26 mouse cellular contexts compared by ENCODE assay signal in genomic region chr6:149145143-149145542, GRCm38 (mm10). TPM values are rescaled to one million over a fixed set of nuclear protein-coding genes. Genes with fewer than 3 reads are reported as not detected.
A peak's percentile ranks its signal among the peaks of the same experiment; 100 is the strongest.
DNase-seq lines count a peak whose midpoint lies in the region; ATAC-seq and TF ChIP-seq lines count a peak whose summit lies in the region.
"Had no signal": no experiment of that assay in that cellular context is flagged by ENCODE, and none has a peak within 500 bp of the region (broad histone marks: within the 10 kb centered on the region; RNA-seq: fewer than 3 reads in every experiment).

No protein-coding gene starts in this region.

- H3K27ac ChIP-seq in kidney, adult 2 months (ENCODE audit: insufficient read depth, low read depth, low read length), result no peak overlapping the region
- no peak overlapping the region for H3K27ac ChIP-seq in kidney, embryonic 16.5 days (ENCODE audit: low read length)
- peak overlapping the region; percentile 53 for H3K27ac ChIP-seq in small intestine, adult 2 months (ENCODE audit: insufficient read depth, low read depth, low read length)
- H3K27ac ChIP-seq: embryonic facial prominence, embryonic 10.5 days; embryonic facial prominence, embryonic 12.5 days; forebrain, embryonic 13.5 days; forebrain, embryonic 15.5 days had no signal

- no peak overlapping the region for H3K9ac ChIP-seq in kidney, embryonic 16.5 days (replicated peaks; ENCODE audit: low read length)
- H3K9ac ChIP-seq: embryonic facial prominence, embryonic 12.5 days; forebrain, embryonic 13.5 days; forebrain, embryonic 15.5 days had no signal

- no peak for TF ChIP-seq POLR2A in kidney, adult 2 months (IDR thresholded peaks at IDR 0.05; ENCODE audit: low read depth, low read length)
- TF ChIP-seq POLR2A in small intestine, adult 2 months (IDR thresholded peaks at IDR 0.05; ENCODE audit: low read depth, low read length), result no peak

- H3K4me1 ChIP-seq in kidney, adult 2 months (ENCODE audit: control insufficient read depth, insufficient read depth, low read length), result peaks cover 7% of the 10 kb centered on the region
- H3K4me1 ChIP-seq in kidney, embryonic 16.5 days (ENCODE audit: insufficient read depth, low read length), result peaks cover 9% of the 10 kb centered on the region
- H3K4me1 ChIP-seq in small intestine, adult 2 months (ENCODE audit: control insufficient read depth, insufficient read depth, insufficient read length, low read length), result peaks cover 8% of the 10 kb centered on the region; the same call in 1 of the 2 replicates
- H3K4me1 ChIP-seq: embryonic facial prominence, embryonic 12.5 days had no signal

- no peaks in the 10 kb centered on the region for H3K9me3 ChIP-seq in kidney, embryonic 16.5 days (ENCODE audit: low read length)
- H3K9me3 ChIP-seq: embryonic facial prominence, embryonic 10.5 days; embryonic facial prominence, embryonic 12.5 days; forebrain, embryonic 13.5 days; forebrain, embryonic 15.5 days; G1E had no signal

- H3K36me3 ChIP-seq in kidney, adult 2 months (ENCODE audit: control insufficient read depth, insufficient read depth, low read length), result peaks cover 3% of the 10 kb centered on the region; the same call in 1 of the 2 replicates
- peaks cover 24% of the 10 kb centered on the region for H3K36me3 ChIP-seq in kidney, embryonic 16.5 days (ENCODE audit: insufficient read depth, low read length)
- H3K36me3 ChIP-seq in small intestine, adult 2 months (ENCODE audit: control insufficient read depth, insufficient read depth, low read length), result peaks cover 14% of the 10 kb centered on the region
- H3K36me3 ChIP-seq: forebrain, embryonic 15.5 days had no signal

- peak; percentile 78 for DNase-seq in kidney, adult 2 months
- DNase-seq in kidney, postnatal 36 days, result peak; percentile 46
- DNase-seq in kidney, postnatal 10 days, result no peak
- DNase-seq: adrenal gland, adult 8-10 months; adrenal gland, postnatal 14 days; adrenal gland, postnatal 36 days; B cell, adult 2 months; cerebellum, adult 11-12 months; cerebellum, adult 2 months; cerebellum, adult 9-10 months; cerebellum, postnatal 10 days; cerebellum, postnatal 25 days had no signal

- no peaks in the 10 kb centered on the region for H3K27me3 ChIP-seq in kidney, adult 2 months (replicated peaks; ENCODE audit: control insufficient read depth, insufficient read depth, low read length)
- no peaks in the 10 kb centered on the region for H3K27me3 ChIP-seq in kidney, embryonic 16.5 days (ENCODE audit: insufficient read depth, low read length)
- no peaks in the 10 kb centered on the region for H3K27me3 ChIP-seq in small intestine, adult 2 months (ENCODE audit: control insufficient read depth, insufficient read depth, low read length)
- H3K27me3 ChIP-seq: CH12.LX; embryonic facial prominence, embryonic 12.5 days; forebrain, embryonic 13.5 days; forebrain, embryonic 15.5 days; Patski had no signal

- H3K4me2 ChIP-seq in kidney, embryonic 16.5 days (replicated peaks; ENCODE audit: low read depth, low read length), result no peak overlapping the region
- H3K4me2 ChIP-seq: embryonic facial prominence, embryonic 12.5 days; forebrain, embryonic 13.5 days; forebrain, embryonic 15.5 days had no signal

- 58% methylated on average over 1 of the region's 1 CpGs for WGBS in kidney, adult 2 months
- 92% methylated on average over 1 of the region's 1 CpGs for WGBS in kidney, embryonic 16.5 days
- WGBS in small intestine, adult 2 months, result 74% methylated on average over 1 of the region's 1 CpGs

- no peak for TF ChIP-seq CTCF in kidney, adult 2 months (conservative IDR thresholded peaks at IDR 0.05; ENCODE audit: insufficient read depth, insufficient read length, low read depth, low read length)
- TF ChIP-seq CTCF in small intestine, adult 2 months (IDR thresholded peaks at IDR 0.05; ENCODE audit: extremely low read depth, insufficient read length, insufficient replicate concordance, low read depth, low read length), result no peak

- no peak for ATAC-seq in kidney, embryonic 16.5 days (ENCODE audit: low FRiP score, low TSS enrichment)
- ATAC-seq: activated CD4-positive, CD25-positive, alpha-beta regulatory T cell, adult 4 months; CD4-positive, CD25-positive, alpha-beta regulatory T cell, adult 4 months; forebrain, embryonic 13.5 days; forebrain, embryonic 15.5 days; Patski had no signal

- no peak overlapping the region for H3K4me3 ChIP-seq in kidney, adult 2 months (ENCODE audit: insufficient read depth, low read depth, low read length)
- no peak overlapping the region for H3K4me3 ChIP-seq in kidney, embryonic 16.5 days (ENCODE audit: low read length)
- H3K4me3 ChIP-seq in small intestine, adult 2 months (ENCODE audit: low read depth, low read length), result no peak overlapping the region
- H3K4me3 ChIP-seq: embryonic facial prominence, embryonic 10.5 days; embryonic facial prominence, embryonic 12.5 days; forebrain, embryonic 13.5 days; forebrain, embryonic 15.5 days had no signal

RNA-seq across cellular contexts. Expression of gene Etfbkmt, which starts 5.5 kb away (rescaled TPM):
- polyA plus RNA-seq in kidney, adult 2 months (2012; rRNA removed), result 12.5 and 16.1 TPM in 2 replicates
- 21.5 and 21.6 TPM in 2 replicates for polyA plus RNA-seq in kidney, embryonic 16.5 days (2015; fragmentation: Nextera tagmentation; extraction: Ambion mirVana)
- 0.80 and 3.4 TPM in 2 replicates for polyA plus RNA-seq in small intestine, adult 2 months (2012; rRNA removed)

RNA-seq across cellular contexts. Expression of gene Gm10203, which starts 15.2 kb away (rescaled TPM):
- polyA plus RNA-seq in kidney, adult 2 months (2012; rRNA removed), result not detected in 2 replicates
- polyA plus RNA-seq in kidney, embryonic 16.5 days (2015; fragmentation: Nextera tagmentation; extraction: Ambion mirVana), result not detected in 2 replicates
- not detected in 2 replicates for polyA plus RNA-seq in small intestine, adult 2 months (2012; rRNA removed)
- polyA plus RNA-seq: activated CD4-positive, CD25-positive, alpha-beta regulatory T cell, adult 4 months; CD4-positive, CD25-positive, alpha-beta regulatory T cell, adult 4 months; cerebellum, adult 2 months; cortical plate, adult 2 months; embryonic facial prominence, embryonic 10.5 days; embryonic facial prominence, embryonic 12.5 days; embryonic facial prominence, embryonic 14.5 days; forebrain, embryonic 11.5 days; forebrain, embryonic 13.5 days; forebrain, embryonic 15.5 days; G1E; Patski had no signal

RNA-seq across cellular contexts. Expression of gene Amn1, which starts 43.4 kb away (rescaled TPM):
- 7.2 and 9.8 TPM in 2 replicates for polyA plus RNA-seq in kidney, adult 2 months (2012; rRNA removed)
- 27.1 and 32.0 TPM in 2 replicates for polyA plus RNA-seq in kidney, embryonic 16.5 days (2015; fragmentation: Nextera tagmentation; extraction: Ambion mirVana)
- polyA plus RNA-seq in small intestine, adult 2 months (2012; rRNA removed), result 2.8 and 4.0 TPM in 2 replicates

RNA-seq across cellular contexts. Expression of gene Dennd5b, which starts 43.7 kb away (rescaled TPM):
- 6.4 and 6.9 TPM in 2 replicates for polyA plus RNA-seq in kidney, adult 2 months (2012; rRNA removed)
- polyA plus RNA-seq in kidney, embryonic 16.5 days (2015; fragmentation: Nextera tagmentation; extraction: Ambion mirVana), result 5.9 and 9.1 TPM in 2 replicates
- 13.5 and 36.1 TPM in 2 replicates for polyA plus RNA-seq in small intestine, adult 2 months (2012; rRNA removed)
- polyA plus RNA-seq: G1E had no signal
